Mouse (Mus musculus): ENCODE data around the gene Ulk4.

GRCm38 (mm10) chr9:120985009-120985408 is 292.0 kb downstream of the Ulk4 start:
- TF ChIP-seq CTCF (IDR thresholded peaks at IDR 0.05) (no peak), POLR2A (IDR thresholded peaks at IDR 0.05; ENCODE audit: insufficient read depth, low read depth, low read length) (no peak), EP300 (IDR thresholded peaks at IDR 0.05; ENCODE audit: insufficient read depth, low read depth, low read length) (no peak)
